Mouse (Mus musculus) CD4-positive, CD25-positive, alpha-beta regulatory T cell, adult 4 months (primary cell): ENCODE results near the gene Scrn2. TPM values are rescaled to one million over a fixed set of nuclear protein-coding genes. Genes with fewer than 3 reads are reported as not detected.

Source experiments
- ATAC-seq: one replicate; pipeline ENCODE4 v1.8.0; 2017
- polyA plus RNA-seq, 2 experiments: library from polyadenylated mRNA; unstranded; fragments of 100-300 nt; shearing (Covaris generic); gene quantifications; one replicate each; pipeline ENCODE4 v1.2.1; 2017

Gene Scrn2
- 10 to 100 TPM in 1 of 2 experiments, 1 to 10 TPM in 1; 7.3 to 14.8 TPM for polyA plus RNA-seq

DNA sequence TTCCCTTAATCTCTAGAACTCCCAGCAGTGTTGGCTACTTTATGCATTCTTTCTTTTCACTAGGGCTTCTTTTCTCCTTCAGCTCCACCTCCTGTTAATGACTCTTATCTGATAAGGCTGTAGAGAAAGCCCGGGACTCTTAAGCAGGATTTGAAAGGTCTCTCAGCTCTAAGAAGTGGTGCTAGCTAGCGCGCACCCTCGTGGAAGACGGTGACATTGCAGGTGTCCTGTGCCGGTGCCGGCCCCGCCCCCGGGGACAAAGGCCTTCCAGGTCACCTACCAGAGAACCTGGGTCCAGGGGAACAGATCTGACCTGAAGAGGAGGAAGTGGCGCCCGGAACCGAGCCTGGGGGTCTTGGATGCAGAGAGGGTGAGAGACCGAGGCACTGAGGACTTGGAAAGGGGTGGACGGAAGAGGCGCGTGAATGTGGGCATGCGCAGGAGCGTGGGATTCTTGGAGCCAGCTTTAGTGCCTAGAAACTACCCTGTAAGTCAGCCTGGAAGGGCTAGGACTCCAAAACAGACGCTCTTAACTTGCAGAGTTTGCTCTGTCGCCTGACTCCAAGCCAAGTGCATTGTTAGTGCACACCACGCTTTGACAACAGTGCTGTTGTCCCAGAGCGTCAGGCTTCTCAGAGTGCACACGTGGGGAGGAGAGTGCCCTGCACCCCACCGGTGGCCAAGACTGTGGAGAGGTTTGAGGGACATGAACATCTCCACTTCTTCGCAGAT, at the start of gene Scrn2:
TSS of gene Scrn2 (plus strand) at position 253 of the 732 bp plus-strand sequence.
- ATAC-seq = peak; percentile 78

GRCm38 (mm10) chr11:96980021-96980420, 49.7 kb upstream of the Scrn2 start:
- ATAC-seq = no peak

- no peak for ATAC-seq
Measured at GRCm38 (mm10) chr11:96981461-96981860, 48.3 kb upstream of the Scrn2 start.

DNA sequence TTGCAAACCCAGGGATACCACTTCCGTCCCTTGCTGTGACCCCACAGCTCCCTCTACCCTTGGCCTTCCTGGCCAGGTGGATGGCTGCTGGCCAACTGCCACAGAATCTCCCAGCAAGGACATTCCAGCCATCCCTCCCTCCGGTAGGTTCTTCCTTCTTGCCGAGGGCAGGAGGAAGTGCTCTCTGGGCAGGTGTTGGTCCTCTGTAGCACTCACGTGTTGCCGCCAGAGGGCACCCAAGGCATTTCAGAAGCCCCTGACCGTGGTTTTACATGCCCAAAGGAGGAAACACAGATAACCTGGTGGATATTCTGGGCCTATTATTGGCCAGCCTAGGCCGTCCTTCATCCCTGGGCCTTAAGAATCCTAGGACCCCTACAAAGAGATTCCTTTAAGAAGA, 47.4 kb upstream of the Scrn2 start:
- ATAC-seq = no peak

DNA sequence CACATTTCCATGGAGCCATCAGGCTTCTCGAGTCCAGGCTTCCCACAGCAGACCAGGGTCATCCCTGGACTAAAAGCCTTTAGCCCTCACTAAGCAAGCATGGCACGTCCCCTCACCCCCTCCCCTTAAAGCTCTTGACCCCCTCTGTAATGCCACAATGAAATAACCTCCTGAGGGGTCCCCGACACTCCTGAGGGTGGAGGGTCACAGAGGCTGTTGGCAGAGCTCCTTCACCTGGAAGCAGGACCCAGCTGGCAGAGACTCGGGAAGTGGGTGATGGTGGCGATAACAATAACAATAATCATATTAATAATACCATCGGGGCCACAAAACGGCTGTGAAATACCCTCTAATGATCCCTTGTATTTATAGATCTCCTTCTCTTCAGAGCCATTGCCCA, 46.9 kb upstream of the Scrn2 start, which contains the start of gene Sp2:
TSS of gene Sp2 (minus strand) at position 101 of the 400 bp plus-strand sequence.
- no peak for ATAC-seq

- ATAC-seq = no peak
Measured at GRCm38 (mm10) chr11:96984903-96985302, 44.8 kb upstream of the Scrn2 start.

- ATAC-seq = no peak
Measured at GRCm38 (mm10) chr11:96986463-96986862, 43.3 kb upstream of the Scrn2 start.

- peak; percentile 94 for ATAC-seq
Measured at GRCm38 (mm10) chr11:96987873-96988655, 41.7 kb upstream of the Scrn2 start.

GRCm38 (mm10) chr11:96991501-96991900, 38.2 kb upstream of the Scrn2 start:
- ATAC-seq = no peak

- peak; percentile 6 for ATAC-seq
Measured at GRCm38 (mm10) chr11:96992722-96993311, 36.9 kb upstream of the Scrn2 start.

GRCm38 (mm10) chr11:96995031-96995430, 34.7 kb upstream of the Scrn2 start:
- ATAC-seq = no peak

DNA sequence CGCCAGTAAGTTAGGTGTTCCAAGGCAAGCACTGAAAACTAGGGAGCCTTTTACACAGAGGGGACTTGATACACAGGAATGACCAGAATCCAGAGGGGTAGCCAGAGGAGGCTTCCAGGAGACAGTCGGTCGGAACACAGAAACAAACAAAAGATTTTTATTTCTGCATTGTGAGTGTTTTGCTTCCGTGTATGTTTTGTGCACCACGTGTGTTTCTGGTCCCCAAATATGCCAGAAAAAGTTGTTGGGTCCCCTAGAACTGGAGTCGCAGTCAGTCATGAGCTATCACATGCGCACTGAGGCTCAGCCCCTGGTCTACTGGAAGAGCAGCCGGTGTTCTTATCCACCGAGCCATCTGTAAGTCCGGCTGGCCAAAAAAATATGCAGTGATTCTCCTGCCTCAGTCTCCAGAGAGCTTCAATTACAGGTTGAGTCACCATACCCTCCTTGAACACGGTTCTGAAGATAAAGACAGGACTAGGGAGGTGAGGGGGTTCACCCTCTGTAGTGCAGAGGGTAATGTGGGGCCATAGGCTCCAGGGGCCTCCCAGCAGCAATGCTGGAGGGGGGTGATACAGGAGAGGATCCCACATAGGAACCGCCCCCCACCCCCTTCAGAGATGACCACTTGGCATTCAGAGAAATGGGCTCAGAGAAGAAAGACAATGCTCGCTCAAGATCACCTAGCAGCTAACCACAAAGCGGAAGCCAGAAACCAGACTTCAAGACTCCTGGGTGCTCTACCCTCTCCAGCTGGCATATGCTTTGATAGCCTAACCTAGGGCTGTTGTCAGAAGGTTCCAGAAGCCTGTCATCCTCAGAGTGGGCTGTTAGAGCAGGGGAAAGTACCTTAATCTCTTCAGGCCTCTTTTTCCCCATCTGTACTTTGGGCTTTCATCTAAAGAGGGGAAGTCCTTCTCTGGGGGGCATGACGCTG, 33.6 kb upstream of the Scrn2 start:
- peak; percentile 97 for ATAC-seq

- ATAC-seq = peak; percentile 21
Measured at GRCm38 (mm10) chr11:96996773-96997379, 32.9 kb upstream of the Scrn2 start.

DNA sequence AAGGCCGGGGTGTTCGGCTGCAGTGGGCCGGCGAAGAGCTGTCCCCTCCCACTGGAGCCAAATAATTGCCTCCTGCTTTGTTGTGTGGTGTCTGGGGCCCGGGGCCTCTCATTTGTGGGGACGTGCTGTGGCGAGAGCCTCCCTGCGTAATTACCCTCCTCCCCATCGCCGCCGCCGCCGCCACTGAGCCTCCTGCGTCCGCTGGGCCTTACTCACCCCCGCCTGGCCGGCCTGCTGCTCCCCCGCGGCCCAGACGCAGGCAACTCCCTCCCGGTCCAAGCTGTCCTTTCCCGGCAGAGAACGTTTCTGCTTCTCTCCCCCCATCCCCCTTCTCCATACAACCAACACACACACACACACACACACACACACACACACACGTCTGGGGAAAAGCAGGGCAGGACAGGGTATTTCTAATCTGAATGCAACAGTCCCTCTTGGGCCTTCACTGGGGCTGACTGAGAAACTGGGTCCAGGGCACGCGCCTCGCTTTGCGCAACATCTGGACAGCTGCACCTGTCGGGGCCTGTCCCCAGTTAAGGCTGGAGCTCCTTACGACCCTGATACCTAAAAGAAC, 32.3 kb upstream of the Scrn2 start:
- ATAC-seq = no peak

DNA sequence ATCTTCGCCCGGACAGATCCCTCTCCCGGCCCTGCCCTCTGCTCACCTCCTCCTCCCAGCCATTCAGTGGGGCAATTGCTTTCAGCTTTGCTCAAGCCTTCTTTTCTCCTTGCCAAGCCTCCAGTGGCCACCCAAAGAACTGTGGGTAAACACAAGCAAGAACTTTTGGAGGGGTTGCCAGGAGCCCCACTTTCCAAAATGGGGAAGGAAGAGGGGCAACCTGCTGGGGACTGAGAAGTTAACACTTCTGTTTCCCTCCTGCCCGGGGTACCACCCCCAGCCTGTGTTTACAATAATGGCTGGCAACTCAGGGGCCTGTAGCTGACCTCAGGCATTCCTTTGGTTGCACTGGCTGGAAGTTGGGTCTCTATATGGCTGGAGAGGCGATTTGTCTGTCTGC, 26.6 kb upstream of the Scrn2 start:
- ATAC-seq = no peak

- ATAC-seq = peak; percentile 94
Measured at GRCm38 (mm10) chr11:97007093-97007794, 22.5 kb upstream of the Scrn2 start.

DNA sequence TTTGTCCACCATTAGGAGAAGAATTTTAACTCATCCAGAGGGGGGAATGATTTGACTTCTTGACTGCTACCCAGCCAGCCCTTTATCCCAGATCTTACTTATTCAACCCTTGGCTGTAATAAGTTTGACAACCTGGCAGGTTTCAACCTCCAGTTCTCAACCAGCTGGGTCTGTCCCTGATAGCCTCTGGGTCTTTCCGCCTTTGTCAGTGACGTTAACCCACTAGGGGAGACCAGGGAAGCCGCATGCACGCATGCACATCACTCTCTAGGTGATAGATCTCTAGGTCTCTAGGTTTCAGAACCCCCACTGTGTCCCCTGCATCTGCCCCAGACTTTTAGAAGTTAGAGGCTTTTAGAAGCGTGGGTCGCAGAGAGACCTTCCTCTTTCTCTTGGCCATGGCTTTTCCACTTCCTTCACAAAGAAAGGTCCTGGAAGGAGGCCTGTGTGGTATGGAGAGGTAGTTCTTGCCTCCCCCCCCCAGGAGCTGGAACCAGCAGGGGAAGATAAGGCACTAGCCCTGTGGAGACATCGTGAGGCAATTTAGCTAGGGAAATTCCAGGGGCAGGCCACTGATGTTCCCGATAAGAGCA, 20.4 kb upstream of the Scrn2 start:
- ATAC-seq = no peak

GRCm38 (mm10) chr11:97013121-97013670, 16.5 kb upstream of the Scrn2 start, which contains the start of gene Sp6:
Gene Sp6 (plus strand): TSS chr11:97013394.
- ATAC-seq = no peak

- no peak for ATAC-seq
Measured at GRCm38 (mm10) chr11:97017696-97018582, 11.8 kb upstream of the Scrn2 start.
